Mouse (Mus musculus) urinary bladder, postnatal 10 days (tissue): ENCODE measurements around the gene Pitx2.

Experiments
- DNase-seq: peaks from one replicate; pipeline ENCODE4 v3.0.0; 2022; ENCODE audit warnings: low spot score

Pitx2 gene

DNA sequence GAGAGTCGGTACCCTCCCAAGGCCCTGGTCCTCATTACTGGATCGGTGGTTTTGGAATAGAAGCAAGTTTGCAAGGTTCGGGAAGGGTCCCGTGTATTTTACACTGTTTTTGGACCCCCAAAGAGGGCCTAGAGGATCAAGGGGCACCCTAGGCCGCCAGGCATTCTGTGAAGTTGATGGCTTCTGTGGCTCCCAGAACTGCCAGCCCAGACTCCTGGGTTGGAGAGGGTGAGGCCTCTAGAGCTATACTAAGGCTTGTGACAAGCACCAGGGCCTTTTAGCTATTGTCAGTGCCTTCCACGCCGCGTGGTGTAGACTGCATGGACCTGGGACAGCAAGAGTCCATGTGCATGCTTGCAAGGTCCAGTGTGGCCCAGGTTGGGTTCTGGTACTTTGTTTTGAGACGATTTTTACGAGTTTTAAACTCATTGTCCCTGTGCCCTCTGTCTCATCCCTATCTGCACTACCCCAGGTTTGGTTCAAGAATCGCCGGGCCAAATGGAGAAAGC lies 18.2 kb downstream of the Pitx2 start:
- DNase-seq, result no peak

DNA sequence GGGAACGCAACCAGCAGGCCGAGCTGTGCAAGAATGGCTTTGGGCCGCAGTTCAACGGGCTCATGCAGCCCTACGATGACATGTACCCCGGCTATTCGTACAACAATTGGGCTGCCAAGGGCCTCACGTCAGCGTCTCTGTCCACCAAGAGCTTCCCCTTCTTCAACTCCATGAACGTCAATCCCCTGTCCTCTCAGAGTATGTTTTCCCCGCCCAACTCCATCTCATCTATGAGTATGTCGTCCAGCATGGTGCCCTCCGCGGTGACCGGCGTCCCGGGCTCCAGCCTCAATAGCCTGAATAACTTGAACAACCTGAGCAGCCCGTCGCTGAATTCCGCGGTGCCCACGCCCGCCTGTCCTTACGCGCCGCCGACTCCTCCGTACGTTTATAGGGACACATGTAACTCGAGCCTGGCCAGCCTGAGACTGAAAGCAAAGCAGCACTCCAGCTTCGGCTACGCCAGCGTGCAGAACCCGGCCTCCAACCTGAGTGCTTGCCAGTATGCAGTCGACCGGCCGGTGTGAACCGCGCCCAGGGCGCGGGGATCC lies 18.8 kb downstream of the Pitx2 start:
- no peak for DNase-seq

DNA sequence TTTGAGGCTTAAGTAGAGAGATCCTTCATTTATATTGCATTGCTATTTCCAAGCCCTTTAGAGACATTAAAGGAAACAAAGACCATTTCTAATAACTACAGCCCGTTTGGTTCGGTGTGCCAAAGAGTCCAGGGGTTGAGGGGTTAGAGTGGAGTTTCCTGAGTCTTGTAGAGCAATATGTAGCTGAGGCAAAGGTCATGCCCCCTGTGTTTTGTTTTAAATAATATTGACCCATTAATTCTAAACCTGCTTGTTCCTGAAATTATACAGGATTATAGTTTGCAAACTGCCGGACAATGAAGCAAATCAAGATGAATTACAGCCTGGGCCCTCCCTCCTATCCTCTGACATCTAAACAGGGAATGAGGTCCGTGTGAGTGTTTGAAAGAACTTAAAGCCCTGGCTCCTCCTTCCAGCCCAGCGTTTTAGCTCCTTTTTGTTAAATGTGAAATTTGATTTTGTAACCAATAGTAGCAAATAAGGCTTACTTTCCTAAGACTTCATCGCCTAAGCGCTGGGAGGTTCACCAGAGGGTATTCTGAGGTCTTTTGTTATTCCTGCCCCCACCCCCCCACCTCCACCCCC lies 20.5 kb downstream of the Pitx2 start:
- DNase-seq, result no peak

DNA sequence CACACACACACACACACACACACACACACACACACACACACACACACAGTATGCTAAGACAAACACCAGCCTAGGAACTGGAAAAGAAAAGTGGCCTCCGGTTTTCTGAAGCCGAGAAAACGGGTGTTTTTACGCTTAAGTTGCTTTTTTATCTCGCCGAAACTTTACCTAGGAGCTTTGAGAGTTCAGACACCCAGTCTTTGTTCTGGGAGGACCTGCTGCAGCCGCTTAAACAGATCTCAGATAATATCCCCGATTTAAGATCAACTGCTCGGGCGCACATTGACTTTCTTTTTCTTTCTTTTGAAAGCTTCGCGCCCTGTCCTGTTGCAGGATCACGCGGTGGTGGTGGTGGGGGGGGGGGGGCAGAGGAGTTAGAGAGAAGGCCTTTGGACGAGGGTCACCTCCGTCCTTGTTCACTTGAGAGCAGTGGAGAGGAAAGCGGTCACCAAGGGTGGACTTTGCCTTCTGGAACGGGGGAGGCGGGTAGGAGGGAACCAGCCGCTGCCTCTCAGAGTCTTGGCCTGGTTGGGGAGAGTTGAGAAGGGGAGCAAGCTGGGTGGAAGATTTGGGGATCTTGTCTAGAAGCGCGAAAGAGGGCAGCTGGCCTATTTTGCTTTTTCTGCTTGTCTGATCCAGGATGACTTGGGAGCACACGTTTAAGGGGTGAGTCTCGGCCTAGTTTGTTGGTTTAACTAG lies 21.2 kb downstream of the Pitx2 start:
- no peak for DNase-seq

GRCm38 (mm10) chr3:129221380-129222260 lies 21.9 kb downstream of the Pitx2 start:
- no peak for DNase-seq

- DNase-seq, result no peak
Measured at GRCm38 (mm10) chr3:129222448-129223290, 23.0 kb downstream of the Pitx2 start.

GRCm38 (mm10) chr3:129223401-129223800 lies 23.7 kb downstream of the Pitx2 start:
- no peak for DNase-seq

DNA sequence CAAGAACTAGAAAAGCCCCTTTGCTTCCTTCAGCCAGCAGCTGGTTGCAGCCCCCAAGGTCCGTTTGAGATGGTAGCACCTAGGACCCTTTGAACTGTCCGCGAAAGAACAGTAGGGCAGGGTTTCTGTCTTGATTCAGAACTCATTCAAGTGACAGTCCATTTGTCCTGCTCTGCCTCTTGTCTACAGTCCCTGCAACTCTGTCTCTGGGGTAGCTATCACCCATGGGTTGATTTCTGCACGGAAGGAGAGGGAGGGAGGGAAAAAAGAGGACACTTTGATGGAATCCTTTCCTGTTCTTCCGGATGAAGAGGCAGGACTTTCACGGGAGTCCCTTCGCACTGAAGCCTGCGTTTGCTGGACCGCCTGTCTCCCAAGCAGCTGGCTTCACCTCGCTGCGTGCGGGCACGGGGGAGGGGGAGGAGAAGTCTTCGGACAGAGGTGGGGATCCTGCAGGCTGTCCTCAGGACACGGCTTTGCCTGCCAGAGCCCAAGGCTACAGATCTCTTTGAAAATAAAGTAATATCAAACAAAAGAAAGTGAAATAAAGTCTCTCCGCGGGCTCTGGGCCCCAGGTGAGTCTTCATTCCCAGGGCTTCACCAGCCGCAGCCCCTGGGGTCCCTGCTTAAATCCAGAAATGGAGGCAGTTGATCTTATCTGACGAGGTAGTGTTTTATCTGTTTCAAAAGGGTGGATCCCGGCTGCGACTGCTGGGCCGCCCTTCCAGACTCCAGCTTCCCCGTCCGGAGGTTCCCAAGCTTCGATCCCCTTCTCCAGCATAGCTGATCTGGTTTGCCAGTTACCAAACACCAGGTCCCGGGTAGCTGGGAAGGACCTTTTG lies 24.5 kb downstream of the Pitx2 start:
- no peak for DNase-seq

DNA sequence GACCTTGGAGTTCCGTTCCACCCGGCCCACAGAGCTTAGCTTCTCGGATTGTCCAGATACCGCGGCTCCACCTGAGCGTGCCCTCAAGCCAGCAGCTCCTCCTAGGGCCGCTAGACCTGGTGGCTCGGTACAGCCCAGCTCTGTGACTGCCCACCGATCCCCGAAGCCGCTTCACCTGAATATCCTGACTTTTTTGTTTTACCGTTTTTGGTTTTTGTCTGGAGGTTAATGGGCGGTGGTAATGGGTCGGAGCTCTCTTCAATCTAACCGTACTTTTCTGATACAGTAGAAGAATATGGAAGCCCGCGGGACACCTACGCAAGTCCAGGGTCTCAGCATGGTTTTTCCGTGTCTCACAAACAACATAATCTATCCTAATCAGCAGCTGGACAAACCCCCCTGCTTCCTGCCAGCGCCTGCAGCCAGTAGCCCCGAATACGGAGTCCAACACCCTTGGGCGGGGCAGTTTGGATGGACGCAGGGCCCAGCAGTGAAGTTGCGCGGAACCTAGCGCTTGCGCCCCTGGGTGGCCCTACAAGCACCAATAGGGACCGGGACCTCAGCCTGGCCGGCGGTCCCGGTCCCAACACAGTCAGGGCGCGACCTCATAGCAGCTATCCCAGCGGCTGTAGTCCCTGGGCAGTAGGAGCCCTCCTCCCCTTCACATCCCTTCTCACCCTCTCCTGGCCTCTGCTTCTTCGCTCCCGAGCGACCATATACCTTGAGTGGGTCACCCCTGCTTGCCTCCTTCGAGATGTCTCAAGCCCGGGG lies 25.3 kb downstream of the Pitx2 start:
- no peak for DNase-seq

GRCm38 (mm10) chr3:129225577-129226289 lies 26.1 kb downstream of the Pitx2 start:
- no peak for DNase-seq

- DNase-seq, result no peak
Measured at GRCm38 (mm10) chr3:129226681-129227080, 27.0 kb downstream of the Pitx2 start.

DNA sequence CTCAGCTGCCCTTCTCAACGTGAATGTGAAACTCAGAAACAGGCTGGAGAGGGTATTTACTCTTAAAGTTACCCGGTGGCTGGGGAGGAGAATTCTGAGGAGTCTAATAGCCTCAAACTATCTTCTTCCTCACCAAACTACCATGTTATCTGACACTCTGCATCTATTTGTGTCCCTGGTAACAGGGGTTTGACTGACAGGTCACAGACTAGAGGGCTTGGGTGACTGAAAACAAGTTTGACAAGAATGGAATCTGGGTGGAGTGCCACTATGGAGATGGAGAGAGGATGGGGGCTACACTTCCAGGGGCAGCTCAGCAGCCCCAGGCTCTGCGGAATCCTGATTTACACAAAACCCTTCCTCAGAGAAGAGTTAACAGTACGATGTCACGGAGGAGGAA lies 27.7 kb downstream of the Pitx2 start:
- no peak for DNase-seq

DNA sequence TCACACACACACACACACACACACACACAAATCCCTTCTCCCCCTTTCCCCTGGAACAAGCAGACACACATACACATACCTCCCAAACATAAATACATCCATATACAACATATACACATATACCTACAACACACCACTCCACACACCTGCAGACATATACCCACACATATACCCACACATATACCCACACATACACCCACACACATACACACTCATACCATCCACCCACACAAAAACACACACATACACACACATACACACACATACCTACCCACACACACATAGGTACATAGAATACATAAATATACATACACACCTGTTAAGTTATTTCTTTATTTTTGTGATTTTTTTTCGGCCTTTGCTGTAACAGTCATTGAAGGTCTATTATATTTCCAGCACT lies 38.3 kb downstream of the Pitx2 start:
- no peak for DNase-seq

DNA sequence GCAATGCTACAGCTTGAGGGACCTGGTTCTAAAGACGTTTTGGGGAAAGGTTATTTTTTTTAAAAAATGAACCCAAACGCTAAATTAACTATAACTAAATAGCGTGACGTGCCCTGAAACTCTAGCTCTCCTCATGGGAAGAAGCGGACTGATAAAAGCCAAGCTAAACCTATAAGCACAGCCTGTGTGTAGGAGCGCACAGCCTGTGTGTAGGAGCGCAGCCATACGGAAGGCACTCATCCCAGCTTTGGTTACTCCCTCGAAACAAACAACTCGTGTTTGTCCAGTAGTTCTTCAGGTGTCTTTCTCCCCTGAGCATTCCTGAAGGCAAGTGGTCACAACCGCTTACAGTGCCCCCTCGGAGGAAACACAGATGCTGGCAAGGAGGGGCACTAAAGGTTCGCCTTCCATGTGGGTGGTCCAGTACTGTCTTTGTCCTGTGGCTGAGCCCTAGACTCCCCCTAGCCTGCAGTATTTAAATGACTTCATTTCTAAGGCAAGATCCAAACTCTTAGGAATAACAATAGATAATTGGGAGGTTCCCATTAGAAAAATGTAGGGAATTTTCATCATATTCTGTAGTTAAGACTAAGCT lies 39.1 kb downstream of the Pitx2 start:
- no peak for DNase-seq

DNA sequence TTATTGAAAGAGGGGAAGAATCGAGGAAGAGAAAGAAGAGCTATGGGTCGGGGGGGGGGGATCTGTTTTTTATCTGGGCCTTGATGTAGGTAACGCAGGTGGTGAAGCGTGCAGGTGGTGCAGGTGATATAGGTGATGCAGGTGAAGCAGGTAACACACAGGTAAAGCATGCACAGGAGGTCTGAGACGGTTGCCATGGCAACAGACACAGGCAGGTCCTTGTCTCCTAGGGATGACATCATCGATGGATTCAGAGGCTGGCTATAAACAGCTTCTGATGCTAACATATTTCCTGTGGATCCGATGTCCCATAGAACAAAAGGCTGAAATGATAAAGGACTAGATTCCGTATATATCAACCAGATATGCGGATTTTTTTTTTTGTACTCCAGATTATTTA lies 51.3 kb downstream of the Pitx2 start:
- no peak for DNase-seq

- no peak for DNase-seq
Measured at GRCm38 (mm10) chr3:129254246-129254645, 54.6 kb downstream of the Pitx2 start.

DNA sequence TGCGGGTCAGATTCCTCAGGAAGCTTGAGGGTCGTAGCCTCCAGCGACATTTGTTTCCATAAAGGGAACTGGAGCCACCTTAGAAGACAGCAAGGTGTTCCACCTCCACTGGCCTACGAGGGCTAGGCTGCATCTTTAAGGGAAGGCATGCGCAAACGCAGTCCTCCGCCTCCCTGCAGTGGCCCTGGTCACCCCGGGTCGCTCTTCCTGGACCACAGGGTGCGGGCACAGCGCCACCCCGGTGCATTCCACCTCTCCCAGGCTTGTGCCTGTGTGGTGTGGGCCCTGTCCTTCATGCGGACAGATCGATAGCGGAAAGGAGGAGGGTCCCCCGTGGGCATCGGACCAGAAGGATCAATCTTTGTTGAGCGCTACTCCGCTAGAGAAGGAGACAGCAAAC lies 56.6 kb downstream of the Pitx2 start:
- DNase-seq, result no peak

DNA sequence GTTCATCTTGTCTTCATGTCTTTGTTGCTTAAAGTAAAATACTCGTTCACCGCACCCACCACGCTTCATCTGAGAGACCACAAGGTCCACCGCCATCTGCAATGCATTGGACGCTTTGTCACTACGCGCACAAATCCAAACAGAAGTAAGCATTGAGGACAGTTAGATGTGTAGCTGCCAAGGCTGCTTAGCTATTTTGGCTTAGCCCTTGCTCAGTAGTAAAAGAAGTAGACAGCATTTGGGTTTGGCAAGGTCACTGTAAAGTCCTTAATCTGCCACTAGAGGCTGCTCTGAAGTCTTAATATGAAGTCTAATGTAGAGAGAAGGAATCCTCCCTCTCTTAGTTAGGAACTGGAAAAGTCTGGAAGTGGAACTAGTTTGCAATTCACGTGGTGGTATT lies 57.1 kb downstream of the Pitx2 start:
- no peak for DNase-seq

DNA sequence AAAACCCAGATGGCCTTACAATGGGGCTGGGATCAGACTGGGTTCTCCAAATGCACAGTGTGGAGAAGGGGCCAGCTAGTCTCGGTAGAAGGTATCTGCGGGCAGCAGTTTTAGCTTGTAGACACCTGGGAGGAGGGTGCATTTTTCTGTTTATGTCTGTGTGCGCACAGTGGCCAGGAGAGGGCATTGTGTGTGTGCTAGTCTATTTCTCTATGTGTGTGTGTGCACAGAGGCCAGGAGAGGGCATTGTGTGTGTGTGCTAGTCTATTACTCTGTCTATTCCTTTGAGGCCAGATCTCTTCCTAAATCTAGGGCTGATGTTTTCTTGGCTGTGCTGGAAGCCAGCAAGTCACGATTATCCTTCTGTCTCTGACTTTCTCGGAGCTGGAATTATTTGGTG lies 58.8 kb downstream of the Pitx2 start:
- DNase-seq, result no peak
